Mouse (Mus musculus) bone marrow, adult 2 months (tissue): ENCODE measurements around the gene Gcdh. TPM values are rescaled to one million over a fixed set of nuclear protein-coding genes. Genes with fewer than 3 reads are reported as not detected.

ENCODE experiments used
- H3K27ac ChIP-seq: fragments of 200-500 bp; 2 replicates; pipeline ENCODE4 v1.5.1; 2012; ENCODE audit warnings: low read depth, mild to moderate bottlenecking, control low read depth, inconsistent platforms, low read length; ENCODE audit not compliant: control insufficient read depth, poor library complexity, insufficient read depth
- H3K4me1 ChIP-seq: fragments of 200-500 bp; 2 replicates; pipeline ENCODE4 v1.6.1; 2011; ENCODE audit warnings: low read length; ENCODE audit not compliant: control insufficient read depth, insufficient read depth
- H3K4me3 ChIP-seq: fragments of 200-500 bp; replicated peaks from 2 replicates; pipeline ENCODE3; 2011; ENCODE audit warnings: mild to moderate bottlenecking, low read depth, low read length, control low read depth; ENCODE audit not compliant: control insufficient read depth
- CTCF ChIP-seq: fragments of 200-500 bp; IDR thresholded peaks from 2 replicates; pipeline ENCODE4 v1.5.1; 2011; ENCODE audit warnings: low read length, control low read depth; ENCODE audit not compliant: control insufficient read depth, insufficient read depth
- POLR2A ChIP-seq: fragments of 200-500 bp; IDR thresholded peaks from 2 replicates; pipeline ENCODE4 v1.6.1; 2011; ENCODE audit warnings: low read depth, mild to moderate bottlenecking, control low read depth, low read length, borderline replicate concordance; ENCODE audit not compliant: control insufficient read depth
- WGBS: fragments of 180-500 bp; shearing (Covaris S2); methylation state at CpG from one replicate; pipeline ENCODE4 v1.1.7; 2018; 5-methylcytosine and 5-hydroxymethylcytosine counted together
- polyA plus RNA-seq: library from polyadenylated mRNA; stranded (reverse); fragments of >200 nt; gene quantifications from 2 replicates; pipeline ENCODE4 v1.2.4, GENCODE M21; 2011; ENCODE audit warnings: low replicate concordance; ENCODE audit not compliant: missing spikeins, insufficient read depth, insufficient read length

Gene Gcdh
- polyA plus RNA-seq, 1 experiment, result 33.0 TPM

DNA sequence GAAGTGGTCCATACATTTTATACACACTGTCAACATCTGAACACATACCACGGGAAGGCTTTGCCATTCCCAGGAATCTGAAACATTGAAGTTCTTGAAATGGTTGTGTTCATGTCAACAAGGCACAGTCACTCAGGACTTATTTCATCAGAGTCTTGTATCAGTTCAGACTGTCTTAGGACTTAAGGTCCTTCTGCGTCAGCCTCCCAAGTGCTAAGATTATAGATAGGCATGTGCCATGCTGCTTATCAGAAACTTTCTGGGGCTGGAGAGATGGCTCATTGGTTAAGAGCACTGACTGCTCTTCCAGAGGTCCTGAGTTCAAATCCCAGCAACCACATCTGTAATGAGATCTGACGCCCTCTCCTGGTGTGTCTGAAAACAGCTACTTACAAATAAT, 19.4 kb downstream of the Gcdh start:
- Histone ChIP-seq H3K27ac (no peak overlapping the region), H3K4me3 (no peak overlapping the region), H3K4me1 (no peaks in the 10 kb centered on the region; the same call in 1 of the 2 replicates)
- WGBS, result 61% methylated on average over 3 of the region's 3 CpGs
- TF ChIP-seq POLR2A (no peak), CTCF (no peak)

DNA sequence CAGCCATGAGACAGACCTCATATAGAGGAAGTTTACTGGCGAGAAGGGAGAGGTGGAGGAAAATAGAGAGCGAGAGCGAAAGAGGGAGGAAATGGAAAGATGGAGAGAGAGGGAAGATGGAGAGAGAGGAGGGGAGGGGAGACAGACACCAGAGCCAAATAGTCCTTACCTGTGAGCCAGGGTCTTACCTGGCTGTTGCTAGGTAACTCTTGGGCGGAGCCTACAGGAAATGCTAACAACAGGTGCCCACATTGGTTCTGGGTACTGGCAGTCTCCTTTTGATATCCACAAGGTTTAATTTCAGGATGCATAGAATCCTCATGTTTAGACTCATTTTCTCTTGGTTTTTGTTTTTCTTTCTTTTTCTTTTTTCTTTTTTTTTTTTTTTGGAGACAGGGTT, 20.7 kb downstream of the Gcdh start:
- Histone ChIP-seq H3K4me3 (peak overlapping the region; percentile 85), H3K4me1 (no peaks in the 10 kb centered on the region; the same call in 1 of the 2 replicates), H3K27ac (no peak overlapping the region)
- no peak for TF ChIP-seq POLR2A
- no peak for TF ChIP-seq CTCF
- WGBS, result 41% methylated on average over 4 of the region's 4 CpGs

DNA sequence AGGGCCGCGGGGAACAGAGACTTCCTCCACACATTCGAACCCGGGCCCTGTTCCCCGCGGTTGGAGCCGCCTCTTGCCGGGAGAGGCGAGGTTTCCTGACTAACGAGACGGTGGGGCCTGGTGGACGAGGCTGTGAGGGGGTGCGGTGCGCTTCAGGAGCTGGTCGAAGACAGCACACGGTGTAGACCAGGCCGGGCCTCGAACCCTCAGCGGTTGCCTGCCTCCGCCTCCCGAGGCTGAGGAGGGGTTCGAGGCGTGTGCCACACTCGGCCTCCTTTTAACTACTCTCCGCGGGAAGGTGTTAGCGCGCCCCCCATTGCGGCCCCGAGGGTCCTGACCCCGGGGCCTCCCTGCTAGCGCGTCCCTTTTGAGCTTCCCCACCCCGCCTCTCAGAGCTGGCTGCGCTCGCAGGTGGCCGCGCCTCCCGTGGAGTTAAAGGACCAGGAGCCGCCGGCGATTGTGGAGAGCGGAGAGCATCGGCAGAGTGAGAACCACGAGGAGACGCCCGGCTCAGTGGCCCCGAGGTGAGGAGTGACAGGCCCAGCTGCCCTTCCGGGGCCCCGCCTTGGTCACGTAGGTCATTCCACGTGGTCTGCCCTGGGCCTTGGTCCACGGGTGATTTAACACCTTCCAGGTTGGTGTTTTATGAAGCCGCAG, 21.3 kb downstream of the Gcdh start:
- 2% methylated on average over 54 of the region's 54 CpGs for WGBS
- peak overlapping the region; percentile 63; the same call in 1 of the 2 replicates for H3K27ac ChIP-seq
- TF ChIP-seq POLR2A (0 out of 2 replicates have a peak, but pooled peaks have one; percentile 27), CTCF (no peak)
- H3K4me3 ChIP-seq, result peak overlapping the region; percentile 85
- H3K4me1 ChIP-seq, result no peaks in the 10 kb centered on the region; the same call in 1 of the 2 replicates

DNA sequence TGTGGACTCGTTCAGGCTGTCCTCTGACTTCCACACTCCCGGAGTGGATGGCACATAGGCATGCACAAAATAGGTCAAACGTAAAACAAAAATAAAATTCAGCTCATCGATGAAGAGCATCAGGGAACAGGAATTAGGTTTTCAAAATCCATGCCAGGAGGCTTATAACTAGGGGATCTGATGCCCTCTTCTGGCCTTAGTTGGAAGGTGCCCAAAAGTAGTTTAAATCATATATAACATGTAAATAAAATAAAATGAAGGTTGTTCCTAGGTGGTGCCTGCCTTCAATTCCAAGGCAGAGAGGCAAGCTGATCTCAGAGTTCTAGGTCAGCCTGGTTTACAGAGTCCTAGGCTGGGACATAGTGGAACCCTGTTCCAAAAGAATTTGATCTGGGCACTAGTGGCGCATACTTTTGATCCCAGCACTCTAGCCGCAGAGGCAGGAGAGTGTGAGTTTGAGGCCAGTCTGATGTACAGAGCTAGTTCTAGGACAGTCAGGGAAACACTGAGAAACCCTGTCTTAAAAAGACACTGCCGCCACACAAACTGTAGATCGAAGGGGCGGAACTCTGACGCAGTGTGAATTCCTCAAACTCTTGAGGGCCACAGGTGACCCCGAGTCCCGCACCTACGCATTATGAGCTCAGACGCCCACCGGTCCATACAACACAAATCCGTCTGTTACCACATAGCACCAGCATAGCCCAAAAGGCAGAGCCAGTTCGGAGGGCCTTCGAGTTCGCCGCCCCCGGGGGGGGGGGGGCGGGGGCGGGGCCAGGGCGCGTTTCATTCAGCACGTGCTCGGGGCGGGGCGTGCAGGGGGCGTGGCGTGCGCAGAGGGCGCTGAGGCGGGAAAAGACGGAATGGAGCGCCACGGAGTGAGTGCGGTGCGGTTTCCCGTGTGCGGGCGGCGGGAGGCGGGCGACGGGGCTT, 22.1 kb downstream of the Gcdh start, which contains the start of gene Syce2:
TSS of gene Syce2 (plus strand) at position 736 of the 933 bp plus-strand sequence.
- 2% methylated on average over 46 of the region's 46 CpGs for WGBS
- H3K4me3 ChIP-seq, result peak within 1 kb of the TSS; percentile 85
- TF ChIP-seq POLR2A (no peak), CTCF (no peak)
- H3K4me1 ChIP-seq, result no peaks in the 10 kb centered on the region; the same call in 1 of the 2 replicates
- H3K27ac ChIP-seq, result peak within 1 kb of the TSS; percentile 63; the same call in 1 of the 2 replicates

DNA sequence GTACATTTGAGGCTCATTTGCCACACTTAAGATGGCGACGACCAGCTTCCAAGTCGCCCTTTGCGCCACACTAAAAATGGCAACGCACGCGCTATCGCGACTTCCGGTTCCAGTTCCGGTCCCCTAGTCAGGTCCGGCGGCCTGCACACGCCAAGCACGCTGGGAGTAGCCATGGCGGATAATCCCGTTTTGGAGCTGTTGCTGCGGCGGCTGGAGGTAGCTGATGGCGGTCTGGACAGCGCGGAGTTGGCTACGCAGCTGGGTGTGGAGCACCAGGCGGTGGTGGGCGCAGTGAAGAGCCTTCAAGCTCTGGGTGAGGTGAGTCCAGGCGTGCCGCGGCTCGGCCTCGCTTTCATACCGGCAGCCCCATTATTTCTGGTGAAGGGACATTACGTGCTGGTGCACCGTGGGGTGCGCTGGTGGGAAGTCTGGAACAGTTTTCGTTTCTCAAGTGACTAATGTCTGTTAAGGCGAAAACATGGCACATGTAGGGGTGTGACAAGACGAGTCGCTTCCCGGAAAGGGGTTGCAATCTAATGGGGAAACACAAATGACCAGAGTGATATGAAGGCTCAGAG, 36.8 kb downstream of the Gcdh start, which contains the start of gene Farsa:
TSS of gene Farsa (plus strand) at position 126 of the 578 bp plus-strand sequence.
- Histone ChIP-seq H3K4me1 (peaks cover 1% of the 10 kb centered on the region; the same call in 1 of the 2 replicates), H3K4me3 (peak within 1 kb of the TSS; percentile 96), H3K27ac (peak within 1 kb of the TSS; percentile 75)
- under 1% methylated on average over 39 of the region's 39 CpGs for WGBS
- TF ChIP-seq POLR2A, result peak; percentile 97; the same call in 1 of the 2 replicates
- TF ChIP-seq CTCF, result 0 out of 2 replicates have a peak, but pooled peaks have one; percentile 14

DNA sequence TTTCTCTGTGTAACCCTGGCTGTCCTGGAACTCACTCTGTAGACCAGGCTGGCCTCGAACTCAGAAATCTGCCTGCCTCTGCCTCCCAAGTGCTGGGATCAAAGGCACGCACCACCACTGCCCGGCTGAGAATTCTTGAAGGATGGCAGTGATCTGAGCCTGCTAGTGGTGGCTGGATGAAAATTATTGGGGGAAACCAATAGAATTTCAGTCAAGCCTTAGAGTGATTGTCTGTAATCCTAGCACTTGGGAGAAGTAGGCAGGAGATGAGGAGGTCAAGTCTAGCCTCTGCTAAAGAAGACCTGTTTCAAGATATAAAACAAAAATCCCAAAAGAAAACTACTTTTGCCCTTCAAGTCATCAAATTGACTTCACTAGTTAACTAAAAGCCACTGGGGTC, 37.3 kb downstream of the Gcdh start:
- peaks cover 1% of the 10 kb centered on the region; the same call in 1 of the 2 replicates for H3K4me1 ChIP-seq
- 0 out of 2 replicates have a peak overlapping the region, but pooled peaks have one; percentile 75 for H3K27ac ChIP-seq
- WGBS, result 95% methylated on average over 3 of the region's 3 CpGs
- TF ChIP-seq CTCF (no peak), POLR2A (no peak)
- H3K4me3 ChIP-seq, result no peak overlapping the region

DNA sequence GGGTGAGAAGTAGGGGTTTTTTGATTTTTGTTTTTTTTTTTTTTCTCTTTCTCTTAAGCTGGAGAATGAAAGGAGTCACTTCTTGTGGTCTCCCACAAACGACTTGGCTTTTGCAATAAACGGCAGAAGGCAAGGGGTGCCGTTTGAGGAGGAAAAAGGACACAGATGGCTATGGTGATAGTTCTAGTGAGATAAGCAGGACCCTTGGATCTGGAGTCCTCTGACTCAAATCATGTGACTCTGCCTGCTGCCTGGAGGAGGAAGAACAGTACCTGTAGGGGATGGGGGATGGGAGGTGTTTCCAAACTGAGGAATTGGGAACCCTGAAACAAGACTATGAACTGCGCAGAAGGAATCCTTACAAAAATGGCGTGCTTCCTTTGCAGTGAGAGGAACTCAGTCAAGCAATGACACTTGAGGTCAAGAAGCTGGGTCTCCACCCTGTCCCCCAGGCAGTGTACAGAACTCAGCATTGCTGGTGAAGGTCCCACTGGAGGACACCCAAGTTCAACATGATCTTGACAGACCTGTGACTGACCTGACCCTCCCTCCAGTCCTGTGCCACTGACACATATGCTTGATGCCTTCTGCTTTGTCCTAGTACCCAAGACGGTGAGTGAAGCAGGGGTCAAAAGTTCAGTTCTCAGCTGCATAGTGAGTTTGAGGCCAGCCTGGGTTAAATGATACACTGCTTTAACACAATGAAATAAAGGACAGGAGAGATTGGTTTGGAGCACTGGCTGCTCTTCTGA, 45.9 kb downstream of the Gcdh start:
- TF ChIP-seq CTCF, result no peak
- no peak for TF ChIP-seq POLR2A
- Histone ChIP-seq H3K4me1 (peaks cover 4% of the 10 kb centered on the region; the same call in 1 of the 2 replicates), H3K27ac (peak overlapping the region; percentile 94), H3K4me3 (peak overlapping the region; percentile 2)
- WGBS, result 3% methylated on average over 6 of the region's 6 CpGs
